Mouse (Mus musculus): ENCODE results near the gene Ccdc47. TPM values are rescaled to one million over a fixed set of nuclear protein-coding genes. Genes with fewer than 3 reads are reported as not detected.

Ccdc47 gene
- polyA plus RNA-seq, 1 experiment = 16.9 TPM

DNA sequence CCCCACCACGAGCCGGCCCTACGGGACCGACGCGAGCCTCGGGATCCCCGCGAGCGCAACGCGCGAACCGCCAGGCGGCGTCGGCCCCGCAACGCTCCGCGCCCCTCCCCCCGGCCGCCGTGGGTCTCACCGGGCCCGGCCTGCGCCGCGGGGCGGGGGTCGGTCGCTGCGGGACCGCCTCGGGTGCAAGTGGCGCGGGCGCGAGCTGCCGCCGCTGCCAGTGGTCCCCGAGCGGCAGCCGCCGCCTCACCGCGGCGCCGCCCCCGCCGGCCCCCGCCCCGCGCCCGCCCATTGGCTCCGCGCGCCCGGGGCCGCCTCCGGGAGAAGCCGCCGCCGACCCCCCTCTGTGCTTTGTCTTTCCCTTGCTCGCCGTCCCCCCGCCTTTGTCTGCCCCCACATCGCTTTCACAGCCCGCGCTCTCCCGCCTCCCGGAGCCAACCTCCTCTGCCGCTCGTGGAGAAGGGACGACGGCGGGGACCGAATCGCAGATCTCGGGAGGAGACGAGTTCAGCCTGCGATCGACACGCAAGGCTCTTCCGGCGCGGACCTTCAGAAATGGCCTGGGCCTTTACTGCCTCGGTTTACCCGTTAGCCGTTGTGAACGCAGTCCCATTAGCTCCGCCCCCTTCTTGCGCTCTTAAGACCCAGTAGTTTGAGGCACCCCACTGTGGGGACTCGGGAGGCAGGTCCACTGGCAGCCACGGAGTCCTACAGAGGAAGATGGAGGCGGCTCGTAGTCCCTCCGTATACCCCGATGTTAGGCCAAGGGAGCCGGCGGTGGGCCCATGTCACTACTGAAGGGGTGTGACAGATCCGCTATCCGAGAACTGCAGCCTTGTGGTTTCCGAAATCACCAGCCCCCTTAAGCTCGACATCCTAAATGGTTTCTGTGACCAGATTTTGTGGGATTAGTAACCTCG, 56.0 kb downstream of the Ccdc47 start:
- Histone ChIP-seq H3K27ac (ENCODE audit: control insufficient read depth, insufficient read depth, low read length) (peak overlapping the region; percentile 99), H3K4me1 (replicated peaks; ENCODE audit: control insufficient read depth, insufficient read depth, low read length) (peaks cover 47% of the 10 kb centered on the region), H3K27me3 (ENCODE audit: control insufficient read depth, insufficient read depth, low read length) (no peaks in the 10 kb centered on the region), H3K4me3 (ENCODE audit: control insufficient read depth, insufficient read depth, low read length) (peak overlapping the region; percentile 97), H3K36me3 (ENCODE audit: control insufficient read depth, insufficient read depth, low read length) (peaks cover 32% of the 10 kb centered on the region)
- TF ChIP-seq CTCF (IDR thresholded peaks at IDR 0.05; ENCODE audit: borderline replicate concordance, control insufficient read depth, extremely low read depth, insufficient read depth, low read length, poor library complexity) = no peak
- peak; percentile 100 for TF ChIP-seq POLR2A (IDR thresholded peaks at IDR 0.05; ENCODE audit: control insufficient read depth, extremely low read depth, insufficient read depth, low read length, poor library complexity)
- peak; percentile 89 for DNase-seq
- 2% methylated on average over 104 of the region's 106 CpGs for WGBS

DNA sequence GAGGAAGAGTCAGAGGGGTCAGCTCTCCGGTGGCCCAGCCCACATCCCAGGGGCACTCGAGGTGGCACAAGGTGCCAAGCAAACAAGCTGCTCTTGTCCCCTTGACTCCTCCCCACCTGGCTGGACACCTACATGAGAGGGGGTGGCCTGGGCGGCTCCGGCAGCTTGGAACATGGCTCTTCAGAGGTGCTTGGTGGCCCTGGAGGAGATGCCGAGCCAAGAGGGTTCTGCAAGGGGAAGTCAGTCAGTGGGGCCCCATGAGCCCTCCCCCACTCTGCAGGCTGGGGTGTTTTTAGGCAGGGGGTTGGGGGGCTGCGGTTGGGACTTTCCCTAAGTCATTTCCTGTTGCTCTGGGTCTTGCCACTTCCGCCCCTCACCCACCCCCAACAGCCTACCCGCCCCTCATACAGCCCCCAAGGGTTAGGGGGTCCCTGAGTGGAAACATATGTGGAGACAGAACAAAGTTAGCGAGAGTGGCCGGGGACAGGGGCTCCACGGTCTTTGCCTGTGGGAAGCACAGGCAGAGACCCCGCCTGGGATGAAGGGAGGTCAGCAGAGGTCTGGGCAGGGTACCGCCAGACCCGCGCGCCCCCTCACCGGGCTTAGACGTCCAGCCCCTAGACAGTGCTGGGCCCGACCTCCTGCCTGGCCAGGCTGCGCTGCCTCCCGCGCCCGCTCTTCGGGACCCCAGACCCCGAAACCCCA, 56.8 kb downstream of the Ccdc47 start:
- Histone ChIP-seq H3K4me1 (replicated peaks; ENCODE audit: control insufficient read depth, insufficient read depth, low read length) (peaks cover 40% of the 10 kb centered on the region), H3K27me3 (ENCODE audit: control insufficient read depth, insufficient read depth, low read length) (no peaks in the 10 kb centered on the region), H3K27ac (ENCODE audit: control insufficient read depth, insufficient read depth, low read length) (peak overlapping the region; percentile 99), H3K4me3 (ENCODE audit: control insufficient read depth, insufficient read depth, low read length) (peak overlapping the region; percentile 97), H3K36me3 (ENCODE audit: control insufficient read depth, insufficient read depth, low read length) (peaks cover 39% of the 10 kb centered on the region)
- WGBS = under 1% methylated on average over 24 of the region's 25 CpGs
- DNase-seq = peak; percentile 95
- peak; percentile 87 for TF ChIP-seq POLR2A (IDR thresholded peaks at IDR 0.05; ENCODE audit: control insufficient read depth, extremely low read depth, insufficient read depth, low read length, poor library complexity)
- no peak for TF ChIP-seq CTCF (IDR thresholded peaks at IDR 0.05; ENCODE audit: borderline replicate concordance, control insufficient read depth, extremely low read depth, insufficient read depth, low read length, poor library complexity)

DNA sequence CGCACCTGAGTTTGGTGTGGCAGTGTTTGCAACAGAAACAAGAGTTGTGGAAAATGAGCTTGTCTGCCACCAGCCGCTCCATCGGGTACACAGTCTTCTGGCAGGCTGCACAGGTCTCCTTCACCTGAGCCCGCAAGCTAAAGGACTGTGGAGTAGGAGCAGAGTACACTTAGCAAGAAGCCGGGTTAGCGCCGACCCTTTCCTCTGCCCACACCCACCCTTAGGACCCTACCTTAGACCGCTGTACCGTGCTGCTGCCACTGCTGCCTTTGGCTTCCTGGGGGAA, 57.3 kb downstream of the Ccdc47 start:
- 3% methylated on average over 9 of the region's 9 CpGs for WGBS
- TF ChIP-seq CTCF (IDR thresholded peaks at IDR 0.05; ENCODE audit: borderline replicate concordance, control insufficient read depth, extremely low read depth, insufficient read depth, low read length, poor library complexity) (no peak), POLR2A (IDR thresholded peaks at IDR 0.05; ENCODE audit: control insufficient read depth, extremely low read depth, insufficient read depth, low read length, poor library complexity) (no peak)
- H3K36me3 ChIP-seq (ENCODE audit: control insufficient read depth, insufficient read depth, low read length) = peaks cover 40% of the 10 kb centered on the region
- DNase-seq = no peak
- H3K27me3 ChIP-seq (ENCODE audit: control insufficient read depth, insufficient read depth, low read length) = no peaks in the 10 kb centered on the region
- peak overlapping the region; percentile 97 for H3K4me3 ChIP-seq (ENCODE audit: control insufficient read depth, insufficient read depth, low read length)
- H3K4me1 ChIP-seq (replicated peaks; ENCODE audit: control insufficient read depth, insufficient read depth, low read length) = peaks cover 43% of the 10 kb centered on the region
- peak overlapping the region; percentile 97 for H3K27ac ChIP-seq (ENCODE audit: control insufficient read depth, insufficient read depth, low read length)

- DNase-seq = peak; percentile 75
- no peaks in the 10 kb centered on the region for H3K27me3 ChIP-seq (ENCODE audit: control insufficient read depth, insufficient read depth, low read length)
- peak overlapping the region; percentile 97 for H3K27ac ChIP-seq (ENCODE audit: control insufficient read depth, insufficient read depth, low read length)
- peaks cover 40% of the 10 kb centered on the region for H3K36me3 ChIP-seq (ENCODE audit: control insufficient read depth, insufficient read depth, low read length)
- TF ChIP-seq POLR2A (IDR thresholded peaks at IDR 0.05; ENCODE audit: control insufficient read depth, extremely low read depth, insufficient read depth, low read length, poor library complexity) (no peak), CTCF (IDR thresholded peaks at IDR 0.05; ENCODE audit: borderline replicate concordance, control insufficient read depth, extremely low read depth, insufficient read depth, low read length, poor library complexity) (peak; percentile 83)
- H3K4me3 ChIP-seq (ENCODE audit: control insufficient read depth, insufficient read depth, low read length) = peak overlapping the region; percentile 97
- WGBS = 26% methylated on average over 14 of the region's 14 CpGs
- peaks cover 44% of the 10 kb centered on the region for H3K4me1 ChIP-seq (replicated peaks; ENCODE audit: control insufficient read depth, insufficient read depth, low read length)
These were observed 57.8 kb downstream of the Ccdc47 start for GRCm38 (mm10) chr11:106158081-106158929.

DNA sequence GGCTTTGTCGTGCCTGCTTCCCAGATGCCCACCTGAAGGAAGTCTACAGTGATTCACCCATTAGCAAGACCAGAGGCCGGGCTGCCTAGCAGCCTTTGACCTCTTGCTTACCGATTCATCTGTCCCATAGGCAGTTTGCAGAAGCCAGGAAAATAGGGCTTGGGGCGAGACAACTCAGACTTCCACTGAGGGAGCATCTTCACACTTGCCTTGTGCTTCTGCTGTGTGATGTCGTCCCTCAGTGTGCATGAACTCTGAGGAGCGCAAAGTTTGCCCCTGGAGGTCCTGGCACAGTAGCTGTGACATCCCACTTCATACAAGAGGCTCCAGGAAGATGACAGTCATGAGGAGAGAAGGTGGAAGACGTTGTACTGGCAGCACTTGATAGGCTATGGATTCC, 59.0 kb downstream of the Ccdc47 start:
- TF ChIP-seq POLR2A (IDR thresholded peaks at IDR 0.05; ENCODE audit: control insufficient read depth, extremely low read depth, insufficient read depth, low read length, poor library complexity) = no peak
- TF ChIP-seq CTCF (IDR thresholded peaks at IDR 0.05; ENCODE audit: borderline replicate concordance, control insufficient read depth, extremely low read depth, insufficient read depth, low read length, poor library complexity) = no peak
- Histone ChIP-seq H3K4me3 (ENCODE audit: control insufficient read depth, insufficient read depth, low read length) (peak overlapping the region; percentile 10), H3K27ac (ENCODE audit: control insufficient read depth, insufficient read depth, low read length) (peak overlapping the region; percentile 6; the same call in 1 of the 2 replicates), H3K27me3 (ENCODE audit: control insufficient read depth, insufficient read depth, low read length) (no peaks in the 10 kb centered on the region), H3K36me3 (ENCODE audit: control insufficient read depth, insufficient read depth, low read length) (peaks cover 40% of the 10 kb centered on the region), H3K4me1 (replicated peaks; ENCODE audit: control insufficient read depth, insufficient read depth, low read length) (peaks cover 40% of the 10 kb centered on the region)
- WGBS = 84% methylated on average over 7 of the region's 7 CpGs
- DNase-seq = no peak

GRCm38 (mm10) chr11:106156257-106156656, 59.9 kb downstream of the Ccdc47 start:
- no peak for DNase-seq
- H3K4me3 ChIP-seq (ENCODE audit: control insufficient read depth, insufficient read depth, low read length) = no peak overlapping the region
- peaks cover 49% of the 10 kb centered on the region for H3K36me3 ChIP-seq (ENCODE audit: control insufficient read depth, insufficient read depth, low read length)
- peak overlapping the region; percentile 33; the same call in 1 of the 2 replicates for H3K27ac ChIP-seq (ENCODE audit: control insufficient read depth, insufficient read depth, low read length)
- peaks cover 31% of the 10 kb centered on the region for H3K4me1 ChIP-seq (replicated peaks; ENCODE audit: control insufficient read depth, insufficient read depth, low read length)
- 97% methylated on average over 1 of the region's 1 CpGs for WGBS
- H3K27me3 ChIP-seq (ENCODE audit: control insufficient read depth, insufficient read depth, low read length) = no peaks in the 10 kb centered on the region
- TF ChIP-seq CTCF (IDR thresholded peaks at IDR 0.05; ENCODE audit: borderline replicate concordance, control insufficient read depth, extremely low read depth, insufficient read depth, low read length, poor library complexity) (no peak), POLR2A (IDR thresholded peaks at IDR 0.05; ENCODE audit: control insufficient read depth, extremely low read depth, insufficient read depth, low read length, poor library complexity) (no peak)
